9 mouse cellular contexts compared by ENCODE assay signal in genomic region chr4:143299325-143300070, GRCm38 (mm10). TPM values are rescaled to one million over a fixed set of nuclear protein-coding genes. Genes with fewer than 3 reads are reported as not detected.
DNase-seq lines count a peak whose midpoint lies in the region; ATAC-seq and TF ChIP-seq lines count a peak whose summit lies in the region.
"Had no signal": no experiment of that assay in that cellular context is flagged by ENCODE, and none has a peak within 500 bp of the region (broad histone marks: within the 10 kb centered on the region; RNA-seq: fewer than 3 reads in every experiment).

Pdpn (minus strand) TSS chr4:143299564.

- no peaks in the 10 kb centered on the region for H3K36me3 ChIP-seq in embryonic facial prominence, embryonic 14.5 days (ENCODE audit: control insufficient read depth, insufficient read depth, low read length)
- H3K36me3 ChIP-seq in heart, embryonic 11.5 days (ENCODE audit: control insufficient read depth, insufficient read depth, low read length): no peaks in the 10 kb centered on the region
- H3K36me3 ChIP-seq in kidney, postnatal 0 days (ENCODE audit: insufficient read depth, low read length): no peaks in the 10 kb centered on the region
- H3K36me3 ChIP-seq in liver, embryonic 12.5 days: no peaks in the 10 kb centered on the region
- H3K36me3 ChIP-seq in neural tube, embryonic 12.5 days: peaks cover 2% of the 10 kb centered on the region; the same call in 1 of the 2 replicates

- no peaks in the 10 kb centered on the region for H3K27me3 ChIP-seq in embryonic facial prominence, embryonic 14.5 days (replicated peaks; ENCODE audit: control insufficient read depth, insufficient read depth, low read length)
- peaks cover 19% of the 10 kb centered on the region for H3K27me3 ChIP-seq in heart, embryonic 11.5 days (ENCODE audit: control insufficient read depth, insufficient read depth, low read length)
- H3K27me3 ChIP-seq in kidney, postnatal 0 days (ENCODE audit: insufficient read depth, low read length): no peaks in the 10 kb centered on the region
- H3K27me3 ChIP-seq in liver, embryonic 12.5 days (replicated peaks): peaks cover 72% of the 10 kb centered on the region
- no peaks in the 10 kb centered on the region for H3K27me3 ChIP-seq in neural tube, embryonic 12.5 days (replicated peaks)

- peak within 1 kb of the TSS; percentile 82 for H3K4me2 ChIP-seq in embryonic facial prominence, embryonic 14.5 days (ENCODE audit: low read depth, low read length)
- peak within 1 kb of the TSS; percentile 71 for H3K4me2 ChIP-seq in heart, embryonic 11.5 days
- peak within 1 kb of the TSS; percentile 65 for H3K4me2 ChIP-seq in kidney, postnatal 0 days (ENCODE audit: low read length)
- H3K4me2 ChIP-seq in liver, embryonic 12.5 days: peak within 1 kb of the TSS; percentile 44
- peak within 1 kb of the TSS; percentile 77 for H3K4me2 ChIP-seq in neural tube, embryonic 12.5 days (replicated peaks)

- H3K4me1 ChIP-seq in embryonic facial prominence, embryonic 14.5 days (ENCODE audit: control insufficient read depth, insufficient read depth, low read length): peaks cover 49% of the 10 kb centered on the region
- peaks cover 20% of the 10 kb centered on the region for H3K4me1 ChIP-seq in heart, embryonic 11.5 days (ENCODE audit: control insufficient read depth, insufficient read depth, low read length)
- peaks cover 26% of the 10 kb centered on the region for H3K4me1 ChIP-seq in kidney, postnatal 0 days (replicated peaks; ENCODE audit: insufficient read depth, low read length)
- 0 out of 2 replicates have a peak, but pooled peaks cover 4% of the 10 kb centered on the region for H3K4me1 ChIP-seq in liver, embryonic 12.5 days
- H3K4me1 ChIP-seq in neural tube, embryonic 12.5 days: peaks cover 46% of the 10 kb centered on the region

- no peaks in the 10 kb centered on the region for H3K9me3 ChIP-seq in embryonic facial prominence, embryonic 14.5 days (ENCODE audit: control insufficient read depth, low read length)
- no peaks in the 10 kb centered on the region for H3K9me3 ChIP-seq in heart, embryonic 11.5 days (replicated peaks; ENCODE audit: control insufficient read depth, low read length)
- H3K9me3 ChIP-seq in kidney, postnatal 0 days (replicated peaks; ENCODE audit: low read length): no peaks in the 10 kb centered on the region
- H3K9me3 ChIP-seq in liver, embryonic 12.5 days (replicated peaks): no peaks in the 10 kb centered on the region
- no peaks in the 10 kb centered on the region for H3K9me3 ChIP-seq in neural tube, embryonic 12.5 days

- under 1% methylated on average over 26 of the region's 31 CpGs for WGBS in embryonic facial prominence, embryonic 14.5 days
- 2% methylated on average over 31 of the region's 31 CpGs for WGBS in heart, embryonic 11.5 days (ENCODE audit: insufficient replicate concordance)
- WGBS in kidney, postnatal 0 days: 2% methylated on average over 31 of the region's 31 CpGs
- 7% methylated on average over 31 of the region's 31 CpGs for WGBS in liver, embryonic 12.5 days (ENCODE audit: insufficient replicate concordance)
- WGBS in neural tube, embryonic 12.5 days: under 1% methylated on average over 31 of the region's 31 CpGs

- DNase-seq in adrenal gland, postnatal 4 days (ENCODE audit: low spot score in 2 of 2): no peak
- DNase-seq in embryonic facial prominence, embryonic 14.5 days (ENCODE audit: low spot score): peak; percentile 93
- DNase-seq in kidney, postnatal 0 days (ENCODE audit: low spot score): peak; percentile 88
- peak; percentile 60 for DNase-seq in urinary bladder, postnatal 25 days (ENCODE audit: low spot score)

- no peak for TF ChIP-seq CTCF in kidney, postnatal 0 days (IDR thresholded peaks at IDR 0.05; ENCODE audit: low read depth)

- ATAC-seq in embryonic facial prominence, embryonic 14.5 days (ENCODE audit: low read depth): peak; percentile 71
- ATAC-seq in heart, embryonic 11.5 days (replicated peaks; ENCODE audit: insufficient number of reproducible peaks, low FRiP score, low TSS enrichment): peak; percentile 62; the same call in 1 of the 2 replicates
- ATAC-seq in kidney, postnatal 0 days (replicated peaks; ENCODE audit: low FRiP score, low read depth): peak; percentile 69; the same call in 1 of the 2 replicates
- no peak for ATAC-seq in liver, embryonic 12.5 days
- ATAC-seq in neural tube, embryonic 12.5 days (ENCODE audit: low FRiP score, low read depth): peak; percentile 54
- no peak for ATAC-seq in activated CD4-positive, CD25-positive, alpha-beta regulatory T cell, adult 4 months

- peak within 1 kb of the TSS; percentile 45 for H3K4me3 ChIP-seq in embryonic facial prominence, embryonic 14.5 days (ENCODE audit: low read depth, low read length)
- H3K4me3 ChIP-seq in heart, embryonic 11.5 days (ENCODE audit: low read depth, low read length): peak within 1 kb of the TSS; percentile 55
- peak within 1 kb of the TSS; percentile 41 for H3K4me3 ChIP-seq in kidney, postnatal 0 days (replicated peaks; ENCODE audit: low read depth, low read length)
- H3K4me3 ChIP-seq in liver, embryonic 12.5 days: peak within 1 kb of the TSS; percentile 23
- H3K4me3 ChIP-seq in neural tube, embryonic 12.5 days: peak within 1 kb of the TSS; percentile 57

- peak within 1 kb of the TSS; percentile 60 for H3K9ac ChIP-seq in embryonic facial prominence, embryonic 14.5 days (ENCODE audit: low read depth, low read length)
- peak within 1 kb of the TSS; percentile 66 for H3K9ac ChIP-seq in heart, embryonic 11.5 days (ENCODE audit: low read depth, low read length)
- H3K9ac ChIP-seq in kidney, postnatal 0 days (ENCODE audit: low read depth, low read length): peak within 1 kb of the TSS; percentile 54
- no peak within 1 kb of the TSS for H3K9ac ChIP-seq in liver, embryonic 12.5 days
- peak within 1 kb of the TSS; percentile 59 for H3K9ac ChIP-seq in neural tube, embryonic 12.5 days

- H3K27ac ChIP-seq in embryonic facial prominence, embryonic 14.5 days (replicated peaks; ENCODE audit: low read depth, low read length): peak within 1 kb of the TSS; percentile 74
- H3K27ac ChIP-seq in heart, embryonic 11.5 days (ENCODE audit: low read depth, low read length): peak within 1 kb of the TSS; percentile 50; the same call in 1 of the 2 replicates
- peak within 1 kb of the TSS; percentile 72 for H3K27ac ChIP-seq in kidney, postnatal 0 days
- no peak within 1 kb of the TSS for H3K27ac ChIP-seq in liver, embryonic 12.5 days
- H3K27ac ChIP-seq in neural tube, embryonic 12.5 days: peak within 1 kb of the TSS; percentile 32; the same call in 1 of the 2 replicates

RNA-seq across cellular contexts. Expression of gene Pdpn, which starts in this region (rescaled TPM):
- 10 to 100 TPM; 11.1 to 14.8 TPM for total RNA-seq in adrenal gland, postnatal 4 days (2021)
- 67.1 and 70.2 TPM in 2 replicates for polyA plus RNA-seq in embryonic facial prominence, embryonic 14.5 days (2014; fragmentation: Nextera tagmentation; extraction: Ambion mirVana)
- 28.4 and 29.1 TPM in 2 replicates for polyA plus RNA-seq in heart, embryonic 11.5 days (2014; fragmentation: Nextera tagmentation; extraction: Ambion mirVana)
- polyA plus RNA-seq in kidney, postnatal 0 days (2015; fragmentation: Nextera tagmentation; extraction: Ambion mirVana): 49.4 and 49.9 TPM in 2 replicates
- 1.7 and 2.5 TPM in 2 replicates for polyA plus RNA-seq in liver, embryonic 12.5 days (2016; fragmentation: Nextera tagmentation; extraction: Ambion mirVana)
- 116 and 121 TPM in 2 replicates for polyA plus RNA-seq in neural tube, embryonic 12.5 days (2016; fragmentation: Nextera tagmentation; extraction: Ambion mirVana)
- polyA plus RNA-seq in activated CD4-positive, CD25-positive, alpha-beta regulatory T cell, adult 4 months (2017; shearing (Covaris generic)): under 1 TPM in 1 of 2 experiments, not detected in 1; 0.45 TPM
- total RNA-seq: common myeloid progenitor, adult 5-6 weeks had no signal

Comparison
In these comparisons a context has a peak if more than half of its experiments do, and no peak if none do; other contexts are left out.
1. DNase-seq: peak in embryonic facial prominence, embryonic 14.5 days (single experiment), kidney, postnatal 0 days (single experiment) and urinary bladder, postnatal 25 days (single experiment); none in adrenal gland, postnatal 4 days (0 of 2).
2. ATAC-seq: peak in embryonic facial prominence, embryonic 14.5 days (single experiment), heart, embryonic 11.5 days (single experiment), kidney, postnatal 0 days (single experiment) and neural tube, embryonic 12.5 days (single experiment); none in liver, embryonic 12.5 days (single experiment) and activated CD4-positive, CD25-positive, alpha-beta regulatory T cell, adult 4 months (single experiment).
3. Peak in every context shown above with its lines, with median percentiles within 50 percentile points of each other: H3K4me2 ChIP-seq and H3K4me3 ChIP-seq.